Mouse (Mus musculus): Measurements from ENCODE around the gene Hmg20a. TPM values are rescaled to one million over a fixed set of nuclear protein-coding genes. Genes with fewer than 3 reads are reported as not detected.

Hmg20a gene
- polyA plus RNA-seq, 1 experiment, result 12.6 TPM

DNA sequence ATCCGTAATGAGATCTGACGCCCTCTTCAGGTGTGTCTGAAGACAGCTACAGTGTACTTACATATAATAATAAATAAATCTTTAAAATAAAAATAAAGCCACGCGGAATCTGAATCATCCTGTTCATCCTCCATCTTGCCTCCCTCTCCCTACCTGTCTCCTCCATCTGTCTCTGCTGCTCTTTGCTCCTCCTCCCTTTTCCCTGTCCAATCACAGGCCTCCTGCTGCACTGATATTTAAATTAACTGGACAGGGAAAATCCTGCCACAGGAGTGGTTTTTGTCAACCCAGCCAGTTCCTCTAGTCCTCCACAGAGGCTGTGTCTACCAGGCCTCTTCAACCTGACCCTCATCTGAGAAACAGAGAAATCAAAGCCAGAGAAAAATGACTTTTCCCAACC lies 94.1 kb downstream of the Hmg20a start:
- H3K4me1 ChIP-seq (ENCODE audit: control insufficient read depth, insufficient read depth, insufficient read length, low read length), result peaks cover 33% of the 10 kb centered on the region

DNA sequence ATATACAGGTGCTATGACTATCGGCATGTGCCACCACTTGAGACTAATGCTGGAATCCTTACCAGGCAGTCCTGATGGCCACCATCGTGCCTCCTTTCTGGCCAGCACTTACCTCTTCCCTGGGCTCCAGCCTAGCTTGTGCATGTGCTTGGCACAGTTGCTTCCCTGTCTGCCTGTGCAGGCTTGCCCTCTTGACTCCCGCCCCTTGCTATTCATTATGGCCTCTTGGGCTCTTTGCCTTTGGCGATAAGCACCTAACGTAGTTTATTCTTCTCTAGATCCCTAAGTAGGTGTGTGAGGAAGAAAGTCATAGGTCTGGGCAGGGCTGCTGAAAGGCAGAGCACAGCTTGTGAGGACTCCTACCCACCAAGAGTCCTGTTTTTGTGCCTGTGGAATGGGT lies 96.7 kb downstream of the Hmg20a start:
- Histone ChIP-seq H3K27ac (replicated peaks; ENCODE audit: low read depth, low read length) (peak overlapping the region; percentile 99), H3K4me3 (ENCODE audit: insufficient read depth, low read depth, low read length) (no peak overlapping the region), H3K4me1 (ENCODE audit: control insufficient read depth, insufficient read depth, insufficient read length, low read length) (peaks cover 26% of the 10 kb centered on the region)

More for the DNA sequence above, 94.1 kb downstream of the Hmg20a start:
- Histone ChIP-seq H3K27ac (replicated peaks; ENCODE audit: low read depth, low read length) (no peak overlapping the region), H3K4me3 (ENCODE audit: insufficient read depth, low read depth, low read length) (no peak overlapping the region)

DNA sequence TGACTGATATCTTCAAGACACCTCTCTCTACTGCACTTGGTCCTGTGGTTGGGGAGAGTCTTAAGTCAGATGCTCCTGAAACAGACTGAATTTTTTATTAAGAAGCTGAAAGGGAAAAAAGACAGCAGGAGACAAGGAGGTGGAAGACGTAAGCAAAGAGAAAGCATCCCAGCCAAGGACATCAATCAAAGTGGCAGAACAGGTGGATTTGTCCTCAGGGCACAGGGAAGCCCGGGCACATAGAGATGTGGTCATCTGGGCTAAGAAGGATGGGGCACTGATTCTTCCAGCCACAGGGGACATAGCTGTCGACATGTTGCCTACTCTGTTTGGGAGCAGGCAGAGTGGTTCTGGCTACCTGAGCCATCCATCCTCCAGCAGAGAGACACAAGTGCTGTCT lies 97.8 kb downstream of the Hmg20a start:
- peak overlapping the region; percentile 99 for H3K27ac ChIP-seq (replicated peaks; ENCODE audit: low read depth, low read length)
- H3K4me3 ChIP-seq (ENCODE audit: insufficient read depth, low read depth, low read length), result no peak overlapping the region
- H3K4me1 ChIP-seq (ENCODE audit: control insufficient read depth, insufficient read depth, insufficient read length, low read length), result peaks cover 26% of the 10 kb centered on the region

DNA sequence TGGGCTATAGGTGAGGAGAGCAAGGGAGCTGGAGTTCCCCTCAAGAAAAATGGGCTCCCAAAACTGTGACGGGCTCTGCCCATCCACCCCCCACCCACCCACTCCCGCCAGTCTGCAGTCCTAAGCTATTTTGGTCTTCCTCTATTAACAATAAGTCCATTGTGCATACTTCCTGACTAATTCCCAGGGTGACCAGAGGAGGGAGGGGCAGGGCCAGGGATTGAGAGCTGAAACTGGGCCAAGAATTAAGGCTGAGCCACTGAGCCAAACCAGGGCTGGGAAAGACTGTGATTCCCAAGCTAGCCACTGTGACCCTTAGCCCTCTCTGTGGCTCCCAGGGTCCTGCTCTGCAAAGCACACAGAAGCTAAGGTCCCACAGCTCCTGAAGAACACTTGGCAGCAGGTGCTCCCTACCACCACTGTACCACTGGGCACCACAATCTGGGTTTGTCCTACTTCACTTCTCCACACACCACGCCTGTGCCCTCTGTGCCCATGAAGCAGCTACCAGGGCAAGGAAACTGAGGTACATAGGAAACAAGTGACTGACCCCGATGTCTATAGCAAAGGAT lies 98.4 kb downstream of the Hmg20a start:
- H3K27ac ChIP-seq (replicated peaks; ENCODE audit: low read depth, low read length), result peak overlapping the region; percentile 99
- H3K4me3 ChIP-seq (ENCODE audit: insufficient read depth, low read depth, low read length), result no peak overlapping the region

DNA sequence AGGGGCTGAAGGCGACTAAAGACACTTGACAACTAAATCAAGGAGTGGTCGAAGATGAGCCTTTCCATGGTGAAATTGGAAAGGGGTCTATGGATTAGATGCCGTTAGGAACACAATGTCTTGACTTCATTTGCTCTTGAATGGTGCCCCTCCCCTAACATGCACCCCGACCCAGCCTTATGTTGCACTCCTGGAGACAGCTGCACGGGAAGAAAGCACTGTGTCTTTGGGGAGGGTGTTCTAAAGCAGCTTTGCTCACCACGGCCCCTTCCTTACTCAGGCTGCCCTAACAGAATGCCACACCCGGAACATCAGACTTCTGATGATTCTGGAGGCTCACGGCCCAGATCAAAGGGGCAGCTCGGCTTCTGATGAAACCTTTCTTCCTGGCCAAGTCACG lies 103.9 kb downstream of the Hmg20a start:
- no peak overlapping the region for H3K27ac ChIP-seq (replicated peaks; ENCODE audit: low read depth, low read length)
- peaks cover 6% of the 10 kb centered on the region for H3K4me1 ChIP-seq (ENCODE audit: control insufficient read depth, insufficient read depth, insufficient read length, low read length)
- H3K4me3 ChIP-seq (ENCODE audit: insufficient read depth, low read depth, low read length), result no peak overlapping the region

More for the DNA sequence above, 98.4 kb downstream of the Hmg20a start:
- peaks cover 26% of the 10 kb centered on the region for H3K4me1 ChIP-seq (ENCODE audit: control insufficient read depth, insufficient read depth, insufficient read length, low read length)

DNA sequence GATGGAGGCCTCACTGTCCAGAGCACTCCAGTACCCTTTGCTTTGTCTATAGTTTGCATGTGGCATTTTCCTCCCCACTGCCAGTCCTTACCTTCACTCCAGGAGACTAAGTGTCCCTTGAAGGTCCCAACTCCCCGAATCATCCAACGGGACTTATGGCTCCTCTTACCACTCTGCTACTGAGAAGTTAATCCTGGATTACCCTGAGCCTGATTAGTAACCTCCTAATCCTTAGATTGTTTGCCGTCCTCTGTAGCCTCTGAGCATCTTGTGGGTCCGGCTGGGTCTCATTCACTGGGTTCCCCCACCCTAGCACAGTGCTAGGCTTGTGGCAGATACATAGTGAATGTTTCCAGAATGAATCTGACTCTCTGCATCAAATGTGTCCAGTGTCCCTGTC lies 109.5 kb downstream of the Hmg20a start:
- Histone ChIP-seq H3K4me3 (ENCODE audit: insufficient read depth, low read depth, low read length) (no peak overlapping the region), H3K27ac (replicated peaks; ENCODE audit: low read depth, low read length) (no peak overlapping the region), H3K4me1 (ENCODE audit: control insufficient read depth, insufficient read depth, insufficient read length, low read length) (no peaks in the 10 kb centered on the region)

DNA sequence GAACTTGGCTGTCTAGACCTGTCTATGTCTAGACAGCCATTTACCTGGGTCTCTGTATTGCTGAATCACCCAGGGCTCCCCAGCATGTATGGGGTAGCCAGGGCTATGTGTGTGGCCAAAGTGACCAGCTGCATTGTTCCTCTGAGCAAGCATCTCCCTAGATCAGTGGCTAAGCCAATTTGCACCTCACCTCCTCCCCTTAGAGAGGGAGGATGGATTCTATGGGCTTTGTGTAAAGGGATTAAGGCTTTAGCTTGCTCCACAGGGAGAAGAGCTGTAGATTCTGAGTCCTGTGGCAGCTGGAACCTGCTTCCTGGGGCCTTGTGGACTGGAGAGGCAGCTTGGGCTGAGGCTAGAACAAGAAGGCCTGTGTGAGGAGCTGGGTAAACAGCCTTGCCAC lies 113.6 kb downstream of the Hmg20a start:
- peaks cover 11% of the 10 kb centered on the region for H3K4me1 ChIP-seq (ENCODE audit: control insufficient read depth, insufficient read depth, insufficient read length, low read length)
- H3K4me3 ChIP-seq (ENCODE audit: insufficient read depth, low read depth, low read length), result no peak overlapping the region

DNA sequence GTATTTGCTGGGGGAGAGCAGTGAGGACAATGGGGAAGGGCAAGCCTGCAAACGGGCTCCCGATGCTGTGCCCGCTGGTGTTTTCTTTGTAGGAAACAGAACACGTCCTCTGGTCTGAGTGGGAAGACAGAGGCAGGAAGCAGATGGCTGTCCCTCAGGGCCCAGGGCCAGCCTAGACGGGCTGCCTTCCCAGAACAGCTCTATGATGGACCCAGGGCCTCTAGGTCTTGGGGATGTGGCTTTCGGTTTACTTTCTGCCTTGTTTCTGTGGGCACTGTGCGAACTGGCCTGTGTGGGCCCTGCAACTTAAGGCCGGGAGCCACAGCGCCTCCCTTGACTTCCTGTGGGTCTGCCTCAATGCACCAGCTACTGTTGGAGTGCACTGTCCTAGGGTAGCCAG lies 115.5 kb downstream of the Hmg20a start:
- Histone ChIP-seq H3K4me3 (ENCODE audit: insufficient read depth, low read depth, low read length) (no peak overlapping the region), H3K4me1 (ENCODE audit: control insufficient read depth, insufficient read depth, insufficient read length, low read length) (peaks cover 11% of the 10 kb centered on the region), H3K27ac (replicated peaks; ENCODE audit: low read depth, low read length) (peak overlapping the region; percentile 50)

More for the DNA sequence above, 113.6 kb downstream of the Hmg20a start:
- H3K27ac ChIP-seq (replicated peaks; ENCODE audit: low read depth, low read length), result no peak overlapping the region

DNA sequence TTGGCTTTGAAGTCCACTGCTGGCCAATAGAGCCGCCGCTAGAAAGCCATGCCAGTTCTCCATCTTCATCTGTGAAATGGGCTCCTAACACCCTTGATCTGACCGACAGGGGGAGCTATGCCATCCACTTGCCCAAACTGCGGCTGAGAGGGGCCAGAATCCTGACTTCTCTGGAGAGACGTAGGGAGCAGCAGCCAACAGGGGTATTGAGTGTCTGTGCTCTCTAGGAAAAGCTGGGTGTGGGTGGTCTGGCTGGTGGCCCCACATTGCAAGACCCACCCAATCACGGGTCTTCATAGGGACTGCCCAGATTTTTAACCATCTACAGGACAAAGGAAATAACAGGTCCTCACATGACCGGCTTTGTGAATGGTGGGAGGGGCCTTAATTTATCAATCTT lies 116.3 kb downstream of the Hmg20a start:
- H3K4me3 ChIP-seq (ENCODE audit: insufficient read depth, low read depth, low read length), result no peak overlapping the region
- H3K27ac ChIP-seq (replicated peaks; ENCODE audit: low read depth, low read length), result peak overlapping the region; percentile 50; the same call in 1 of the 2 replicates

DNA sequence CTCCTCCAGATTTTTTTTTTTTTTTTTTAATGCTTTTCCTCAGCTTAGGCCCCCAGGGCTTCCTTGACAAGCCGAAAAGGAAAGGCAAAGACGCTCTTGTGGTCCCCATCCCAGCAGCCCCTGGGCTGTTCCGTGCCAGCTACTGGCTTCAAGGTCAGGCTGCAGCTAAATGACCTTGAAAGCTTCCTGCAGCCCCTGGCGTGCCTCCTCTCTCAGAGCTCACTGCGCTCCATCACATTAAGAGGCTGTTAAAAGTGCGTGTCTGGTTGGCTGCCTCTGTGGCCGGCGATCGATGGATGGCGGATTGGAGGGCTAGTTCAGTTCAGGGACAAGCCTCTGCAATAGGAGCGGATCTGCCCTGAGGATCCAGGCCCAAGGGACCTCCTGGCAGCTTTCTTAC lies 117.0 kb downstream of the Hmg20a start:
- Histone ChIP-seq H3K4me1 (ENCODE audit: control insufficient read depth, insufficient read depth, insufficient read length, low read length) (peaks cover 11% of the 10 kb centered on the region), H3K4me3 (ENCODE audit: insufficient read depth, low read depth, low read length) (no peak overlapping the region), H3K27ac (replicated peaks; ENCODE audit: low read depth, low read length) (no peak overlapping the region)

More for the DNA sequence above, 116.3 kb downstream of the Hmg20a start:
- peaks cover 11% of the 10 kb centered on the region for H3K4me1 ChIP-seq (ENCODE audit: control insufficient read depth, insufficient read depth, insufficient read length, low read length)

DNA sequence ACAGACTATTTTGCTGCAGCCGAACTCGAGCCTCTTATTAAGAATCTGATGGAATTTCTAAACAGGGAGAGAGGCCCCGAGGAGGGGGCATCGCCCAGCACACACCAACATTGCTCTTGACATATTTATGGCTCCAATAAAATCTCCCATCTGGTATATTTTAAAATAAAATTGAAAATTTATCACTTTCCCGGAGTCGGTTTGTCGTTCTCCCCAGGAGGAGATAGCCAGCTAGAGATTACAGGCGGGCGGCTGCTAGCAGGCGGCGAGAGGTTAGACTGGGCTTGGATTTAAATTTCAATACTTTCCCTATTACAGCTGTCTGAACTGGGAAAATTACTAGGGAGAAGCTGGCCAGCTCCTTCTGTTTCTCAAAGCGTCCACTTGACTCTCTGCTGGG lies 121.6 kb downstream of the Hmg20a start:
- no peak overlapping the region for H3K27ac ChIP-seq (replicated peaks; ENCODE audit: low read depth, low read length)
- H3K4me1 ChIP-seq (ENCODE audit: control insufficient read depth, insufficient read depth, insufficient read length, low read length), result peaks cover 7% of the 10 kb centered on the region
- H3K4me3 ChIP-seq (ENCODE audit: insufficient read depth, low read depth, low read length), result no peak overlapping the region

DNA sequence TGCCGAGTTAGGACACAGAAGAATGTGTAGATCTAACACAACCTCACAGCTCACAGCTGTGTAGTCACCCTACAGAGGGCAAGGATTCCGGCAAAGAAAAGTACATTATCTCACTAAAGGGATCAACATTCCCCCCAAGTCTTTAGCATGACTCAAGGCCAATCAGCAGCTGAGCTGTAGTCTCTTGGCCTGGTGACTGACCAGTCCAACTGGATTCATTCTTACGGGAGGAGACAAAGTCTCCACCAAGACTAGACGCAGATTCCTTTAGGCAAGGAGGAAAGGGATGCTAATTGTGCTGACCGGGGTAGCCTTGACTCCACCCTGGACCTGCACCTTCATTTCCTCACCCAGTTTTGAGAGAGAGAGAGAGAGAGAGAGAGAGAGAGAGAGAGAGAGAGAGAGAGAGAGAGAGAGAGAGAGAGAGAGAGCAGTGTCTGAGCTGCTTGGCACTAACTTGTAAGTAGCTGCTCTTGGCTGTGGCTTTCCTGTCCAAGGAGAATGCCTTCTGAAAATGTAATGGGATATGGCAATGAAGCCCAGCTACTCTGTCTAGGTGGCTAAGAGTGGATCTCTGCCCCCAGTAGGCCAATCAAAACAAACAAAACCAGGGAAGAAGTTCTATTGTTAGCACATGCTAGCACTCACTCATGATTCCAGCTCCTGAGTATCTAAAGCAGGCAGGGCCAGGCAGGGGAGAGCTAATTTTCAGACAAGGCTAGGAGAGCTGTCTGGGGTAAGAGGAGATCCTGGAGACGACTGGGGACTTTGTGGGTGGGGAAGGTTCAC lies 126.5 kb downstream of the Hmg20a start:
- Histone ChIP-seq H3K4me3 (ENCODE audit: insufficient read depth, low read depth, low read length) (no peak overlapping the region), H3K4me1 (ENCODE audit: control insufficient read depth, insufficient read depth, insufficient read length, low read length) (peaks cover 19% of the 10 kb centered on the region), H3K27ac (replicated peaks; ENCODE audit: low read depth, low read length) (no peak overlapping the region)

Other genes starting within 250 kb of the Hmg20a start
- 7.5 and 9.6 TPM in 2 replicates for gene Peak1, start 542 bp upstream of the Hmg20a start, polyA plus RNA-seq (2012; ENCODE audit: insufficient read depth, insufficient read length, missing spikeins)